Comparison of ENCODE assay signal across 7 mouse cellular contexts in genomic region chr16:97165444-97166121, GRCm38 (mm10). TPM values are rescaled to one million over a fixed set of nuclear protein-coding genes. Genes with fewer than 3 reads are reported as not detected.
A peak's percentile ranks its signal among the peaks of the same experiment; 100 is the strongest.
DNase-seq lines count a peak whose midpoint lies in the region.

No protein-coding gene starts in this region.

- intact Hi-C loops in left cerebral cortex, postnatal 10 days (cut with DNase I), result loop anchor here (5.0 to 10.0 kb wide), 4 partner anchors 101 to 481 kb away; no protein-coding TSS in a partner anchor

- no peak overlapping the region for H3K27ac ChIP-seq in macrophage

- WGBS in macrophage (ENCODE audit: missing documents), result 6% methylated on average over 21 of the region's 21 CpGs

- no peaks in the 10 kb centered on the region for H3K36me3 ChIP-seq in macrophage (ENCODE audit: inconsistent target)

- peak overlapping the region; percentile 6; the same call in 1 of the 2 replicates for H3K4me3 ChIP-seq in macrophage (ENCODE audit: inconsistent target)

- peak; percentile 42 to 79 for DNase-seq in adrenal gland, adult (ENCODE audit: inconsistent age in 2 of 2, low spot score in 1 of 2)
- DNase-seq in cerebellum, adult 9-11 months, result peak; percentile 75
- peak; percentile 56 to 62 for DNase-seq in frontal cortex, postnatal 10 days (ENCODE audit: low spot score in 2 of 2)
- DNase-seq in induced T-regulatory cell, adult 2 months (ENCODE audit: low read depth), result peak; percentile 65
- peak; percentile 59 to 71 for DNase-seq in left cerebral cortex, postnatal 10 days (ENCODE audit: extremely low spot score in 1 of 2, low spot score in 2 of 2)
- peak; percentile 68 for DNase-seq in right cerebral cortex, postnatal 25 days

- H3K79me2 ChIP-seq in macrophage (ENCODE audit: inconsistent target), result no peaks in the 10 kb centered on the region

RNA-seq across cellular contexts. Expression of gene Dscam, which starts 5.0 kb away (rescaled TPM):
- 10 to 100 TPM; 44.4 to 45.7 TPM for total RNA-seq in left cerebral cortex, postnatal 10 days (2021)
- total RNA-seq in macrophage (2018; cell fraction: chromatin; rRNA removed), result under 1 TPM in 2 of 26 experiments, not detected in 24; 0.04 to 0.06 TPM
- under 1 TPM in 3 of 26 experiments, not detected in 23; under 0.01 to 0.04 (median 0.03) TPM for total RNA-seq in macrophage (2018; cell fraction: cytosol; rRNA removed)
- total RNA-seq in macrophage (2018; cell fraction: nucleus; rRNA removed), result under 1 TPM in 3 of 26 experiments, not detected in 23; 0.06 to 0.14 (median 0.08) TPM
- polyA plus RNA-seq in macrophage (2018), result 0.01 TPM in 1 of 3 replicates, not detected in the others
